In genomic region chr13:114106083-114106482, GRCm38 (mm10) we compare ENCODE assay signal across 20 mouse cellular contexts.
DNase-seq lines count a peak whose midpoint lies in the region; ATAC-seq and TF ChIP-seq lines count a peak whose summit lies in the region.
"Had no signal": no experiment of that assay in that cellular context is flagged by ENCODE, and none has a peak within 500 bp of the region (broad histone marks: within the 10 kb centered on the region; RNA-seq: fewer than 3 reads in every experiment).

No protein-coding gene starts in this region.

- H3K27me3 ChIP-seq in forebrain, embryonic 14.5 days (replicated peaks; ENCODE audit: control insufficient read depth, insufficient read depth, low read length) = no peaks in the 10 kb centered on the region
- H3K27me3 ChIP-seq in forebrain, embryonic 10.5 days (ENCODE audit: poor library complexity, severe bottlenecking) = no peaks in the 10 kb centered on the region
- no peaks in the 10 kb centered on the region for H3K27me3 ChIP-seq in intestine, embryonic 15.5 days (replicated peaks)
- H3K27me3 ChIP-seq in intestine, postnatal 0 days (replicated peaks; ENCODE audit: control insufficient read depth, insufficient read depth, low read length) = no peaks in the 10 kb centered on the region
- no peaks in the 10 kb centered on the region for H3K27me3 ChIP-seq in midbrain, embryonic 13.5 days
- no peaks in the 10 kb centered on the region for H3K27me3 ChIP-seq in midbrain, embryonic 10.5 days (ENCODE audit: low read depth, poor library complexity, severe bottlenecking)
- no peaks in the 10 kb centered on the region for H3K27me3 ChIP-seq in midbrain, embryonic 15.5 days (replicated peaks)
- H3K27me3 ChIP-seq: hindbrain, embryonic 13.5 days had no signal

- peak; percentile 51 for DNase-seq in forebrain, embryonic 14.5 days (ENCODE audit: low spot score)
- no peak for DNase-seq in forebrain, embryonic 10.5 days (ENCODE audit: extremely low spot score, low spot score)
- DNase-seq in midbrain, embryonic 10.5 days (ENCODE audit: low spot score) = no peak
- DNase-seq: adrenal gland, postnatal 14 days; cerebellum, adult 11 months; cerebellum, postnatal 36 days; gastrocnemius, postnatal 36 days; layer of hippocampus, postnatal 36 days; lung, adult 18-20 months; right cerebral cortex, adult 18-20 months; thymus, postnatal 25 days had no signal

- H3K9ac ChIP-seq in forebrain, embryonic 14.5 days (ENCODE audit: low read length) = no peak overlapping the region
- no peak overlapping the region for H3K9ac ChIP-seq in intestine, embryonic 15.5 days
- no peak overlapping the region for H3K9ac ChIP-seq in intestine, postnatal 0 days (ENCODE audit: low read depth, low read length)
- H3K9ac ChIP-seq in midbrain, embryonic 13.5 days (replicated peaks) = no peak overlapping the region
- no peak overlapping the region for H3K9ac ChIP-seq in midbrain, embryonic 15.5 days
- H3K9ac ChIP-seq: hindbrain, embryonic 13.5 days had no signal

- no peak overlapping the region for H3K4me3 ChIP-seq in forebrain, embryonic 14.5 days (ENCODE audit: low read depth, low read length)
- H3K4me3 ChIP-seq in forebrain, embryonic 10.5 days = no peak overlapping the region
- H3K4me3 ChIP-seq in intestine, embryonic 15.5 days (replicated peaks) = no peak overlapping the region
- no peak overlapping the region for H3K4me3 ChIP-seq in intestine, postnatal 0 days (ENCODE audit: low read depth, low read length)
- H3K4me3 ChIP-seq in midbrain, embryonic 13.5 days (replicated peaks) = no peak overlapping the region
- no peak overlapping the region for H3K4me3 ChIP-seq in midbrain, embryonic 10.5 days
- H3K4me3 ChIP-seq in midbrain, embryonic 15.5 days = no peak overlapping the region
- H3K4me3 ChIP-seq: hindbrain, embryonic 13.5 days had no signal

- no peak overlapping the region for H3K27ac ChIP-seq in forebrain, embryonic 14.5 days (ENCODE audit: low read depth, low read length)
- H3K27ac ChIP-seq in forebrain, embryonic 10.5 days = no peak overlapping the region
- no peak overlapping the region for H3K27ac ChIP-seq in intestine, embryonic 15.5 days
- no peak overlapping the region for H3K27ac ChIP-seq in intestine, postnatal 0 days (ENCODE audit: low read depth, low read length)
- no peak overlapping the region for H3K27ac ChIP-seq in midbrain, embryonic 13.5 days
- H3K27ac ChIP-seq in midbrain, embryonic 10.5 days (replicated peaks) = no peak overlapping the region
- H3K27ac ChIP-seq in midbrain, embryonic 15.5 days = no peak overlapping the region
- H3K27ac ChIP-seq: hindbrain, embryonic 13.5 days had no signal

- 25% methylated on average over 7 of the region's 7 CpGs for WGBS in forebrain, embryonic 14.5 days
- WGBS in forebrain, embryonic 10.5 days = 92% methylated on average over 7 of the region's 7 CpGs
- WGBS in intestine, embryonic 15.5 days = 44% methylated on average over 7 of the region's 7 CpGs
- WGBS in intestine, postnatal 0 days = 57% methylated on average over 7 of the region's 7 CpGs
- WGBS in midbrain, embryonic 13.5 days = 40% methylated on average over 7 of the region's 7 CpGs
- 83% methylated on average over 7 of the region's 7 CpGs for whole genome bisulfite sequencing in midbrain, embryonic 10.5 days
- 40% methylated on average over 7 of the region's 7 CpGs for WGBS in midbrain, embryonic 15.5 days

- no peak for TF ChIP-seq CTCF in intestine, postnatal 0 days (IDR thresholded peaks at IDR 0.05; ENCODE audit: low read depth)

- no peak overlapping the region for H3K4me2 ChIP-seq in forebrain, embryonic 14.5 days (ENCODE audit: low read length)
- H3K4me2 ChIP-seq in intestine, embryonic 15.5 days (replicated peaks) = no peak overlapping the region
- H3K4me2 ChIP-seq in intestine, postnatal 0 days (replicated peaks; ENCODE audit: low read depth) = no peak overlapping the region
- no peak overlapping the region for H3K4me2 ChIP-seq in midbrain, embryonic 13.5 days (replicated peaks)
- no peak overlapping the region for H3K4me2 ChIP-seq in midbrain, embryonic 15.5 days
- H3K4me2 ChIP-seq: hindbrain, embryonic 13.5 days; liver, embryonic 11.5 days had no signal

- no peaks in the 10 kb centered on the region for H3K36me3 ChIP-seq in forebrain, embryonic 14.5 days (ENCODE audit: control insufficient read depth, insufficient read depth, low read length)
- 0 out of 2 replicates have a peak, but pooled peaks cover 7% of the 10 kb centered on the region for H3K36me3 ChIP-seq in forebrain, embryonic 10.5 days (replicated peaks)
- H3K36me3 ChIP-seq in intestine, embryonic 15.5 days = no peaks in the 10 kb centered on the region
- H3K36me3 ChIP-seq in intestine, postnatal 0 days (ENCODE audit: control insufficient read depth, insufficient read depth) = peaks cover 9% of the 10 kb centered on the region; the same call in 1 of the 2 replicates
- H3K36me3 ChIP-seq in midbrain, embryonic 13.5 days = 0 out of 2 replicates have a peak, but pooled peaks cover 4% of the 10 kb centered on the region
- H3K36me3 ChIP-seq in midbrain, embryonic 10.5 days = peaks cover 12% of the 10 kb centered on the region; the same call in 1 of the 2 replicates
- H3K36me3 ChIP-seq in midbrain, embryonic 15.5 days (replicated peaks) = no peaks in the 10 kb centered on the region

- peak; percentile 59 for ATAC-seq in forebrain, embryonic 14.5 days
- peak; percentile 17; the same call in 1 of the 2 replicates for ATAC-seq in intestine, embryonic 15.5 days
- no peak for ATAC-seq in intestine, postnatal 0 days
- peak; percentile 87 for ATAC-seq in midbrain, embryonic 13.5 days
- ATAC-seq in midbrain, embryonic 15.5 days (replicated peaks) = peak; percentile 84
- ATAC-seq in megakaryocyte-erythroid progenitor cell, adult 5-6 weeks (replicated peaks; ENCODE audit: low FRiP score, low TSS enrichment, poor library complexity, severe bottlenecking) = no peak
- ATAC-seq: intestine, embryonic 16.5 days had no signal

- peaks cover 5% of the 10 kb centered on the region for H3K4me1 ChIP-seq in forebrain, embryonic 14.5 days (ENCODE audit: control insufficient read depth, insufficient read depth, low read length)
- H3K4me1 ChIP-seq in forebrain, embryonic 10.5 days = peaks cover 17% of the 10 kb centered on the region; the same call in 1 of the 2 replicates
- no peaks in the 10 kb centered on the region for H3K4me1 ChIP-seq in intestine, embryonic 15.5 days (replicated peaks)
- no peaks in the 10 kb centered on the region for H3K4me1 ChIP-seq in intestine, postnatal 0 days (replicated peaks; ENCODE audit: control insufficient read depth, insufficient read depth, low read length)
- H3K4me1 ChIP-seq in midbrain, embryonic 13.5 days (replicated peaks) = peaks cover 15% of the 10 kb centered on the region; the same call in 1 of the 2 replicates
- H3K4me1 ChIP-seq in midbrain, embryonic 10.5 days = peaks cover 10% of the 10 kb centered on the region
- no peaks in the 10 kb centered on the region for H3K4me1 ChIP-seq in midbrain, embryonic 15.5 days
- H3K4me1 ChIP-seq: hindbrain, embryonic 13.5 days had no signal

- no peaks in the 10 kb centered on the region for H3K9me3 ChIP-seq in forebrain, embryonic 14.5 days (replicated peaks; ENCODE audit: control insufficient read depth, low read length)
- no peaks in the 10 kb centered on the region for H3K9me3 ChIP-seq in forebrain, embryonic 10.5 days
- no peaks in the 10 kb centered on the region for H3K9me3 ChIP-seq in intestine, embryonic 15.5 days
- H3K9me3 ChIP-seq in intestine, postnatal 0 days (ENCODE audit: control insufficient read depth) = no peaks in the 10 kb centered on the region
- H3K9me3 ChIP-seq in midbrain, embryonic 13.5 days = no peaks in the 10 kb centered on the region
- no peaks in the 10 kb centered on the region for H3K9me3 ChIP-seq in midbrain, embryonic 10.5 days (replicated peaks)
- no peaks in the 10 kb centered on the region for H3K9me3 ChIP-seq in midbrain, embryonic 15.5 days
- H3K9me3 ChIP-seq: G1E; hindbrain, embryonic 13.5 days had no signal

Comparison
In these comparisons a context has a peak if more than half of its experiments do, and no peak if none do; other contexts are left out.
1. ATAC-seq: peak in forebrain, embryonic 14.5 days (single experiment), intestine, embryonic 15.5 days (single experiment), midbrain, embryonic 13.5 days (single experiment) and midbrain, embryonic 15.5 days (single experiment); none in intestine, postnatal 0 days (single experiment) and megakaryocyte-erythroid progenitor cell, adult 5-6 weeks (single experiment).